Mouse (Mus musculus): ENCODE measurements at regions not wholly inside any gene's neighbourhood (a gene's known extent, or its start where the extent isn't known, plus 50 kb on each side); places are given as distances from the start of the nearest gene placed in this dataset.

DNA sequence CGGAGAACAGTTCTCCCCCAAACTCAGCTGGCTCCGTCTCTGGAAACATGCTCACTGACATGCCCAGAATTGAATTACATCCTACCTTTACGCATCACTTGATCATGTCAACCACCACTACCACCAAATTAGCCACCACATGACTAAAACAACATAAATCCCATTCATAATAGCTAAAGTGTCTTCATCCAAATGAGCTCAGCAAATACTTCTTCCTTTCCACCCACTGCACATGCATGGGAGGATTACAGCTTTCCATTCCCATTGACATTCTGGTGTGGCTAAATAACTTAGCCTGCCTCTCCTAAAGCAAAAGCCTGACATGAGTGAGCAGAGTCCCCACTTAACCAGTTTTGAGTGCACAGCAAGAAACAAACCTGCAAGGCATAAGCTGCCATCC lies 56.2 kb upstream of the Tgif1 start:
- TF ChIP-seq CTCF (IDR thresholded peaks at IDR 0.05; ENCODE audit: control insufficient read depth, insufficient read depth, insufficient read length) (no peak), MAX (IDR thresholded peaks at IDR 0.05) (no peak)
